Mouse (Mus musculus): ENCODE measurements around the gene Epsti1. TPM values are rescaled to one million over a fixed set of nuclear protein-coding genes. Genes with fewer than 3 reads are reported as not detected.

Epsti1 gene
- polyA plus RNA-seq, 1 experiment from 2014 or later, result 0.47 TPM

GRCm38 (mm10) chr14:78015540-78016321 is 111.7 kb downstream of the Epsti1 start:
- no peaks in the 10 kb centered on the region for H3K4me1 ChIP-seq (ENCODE audit: insufficient read depth)
- no peak overlapping the region for H3K9ac ChIP-seq
- no peak for TF ChIP-seq CTCF (IDR thresholded peaks at IDR 0.05; ENCODE audit: low read depth)
- H3K36me3 ChIP-seq (ENCODE audit: insufficient read depth), result no peaks in the 10 kb centered on the region
- DNase-seq (no peak), ATAC-seq (ENCODE audit: insufficient read depth) (no peak)
- H3K27me3 ChIP-seq (ENCODE audit: insufficient read depth, low read length), result no peaks in the 10 kb centered on the region
- no peaks in the 10 kb centered on the region for H3K9me3 ChIP-seq (ENCODE audit: low read depth, low read length)
- 81% methylated on average over 7 of the region's 7 CpGs for WGBS
- H3K4me2 ChIP-seq, result no peak overlapping the region
- H3K27ac ChIP-seq (ENCODE audit: low read depth), result no peak overlapping the region
- H3K4me3 ChIP-seq (ENCODE audit: low read depth, low read length), result no peak overlapping the region

DNA sequence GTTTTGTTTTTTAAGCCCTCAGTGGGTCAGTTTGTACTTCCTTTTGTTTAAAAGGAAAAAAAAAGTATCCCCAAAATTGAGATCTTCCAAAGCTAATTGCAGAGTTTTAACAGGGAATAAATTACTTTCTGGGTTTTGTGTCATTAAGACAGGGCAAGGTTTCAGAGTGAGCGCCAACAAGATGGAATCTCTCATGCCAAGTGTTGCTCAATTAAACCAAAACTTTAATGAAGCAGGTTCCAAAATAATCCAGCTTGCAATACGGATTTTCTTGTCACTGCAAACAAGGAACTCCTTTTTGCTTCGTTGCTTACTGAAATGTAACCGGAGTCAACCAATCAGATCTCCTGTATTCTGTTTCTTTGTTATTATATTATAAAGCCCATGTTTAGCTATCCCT is 112.4 kb downstream of the Epsti1 start:
- no peak overlapping the region for H3K4me2 ChIP-seq
- DNase-seq, result no peak
- H3K4me3 ChIP-seq (ENCODE audit: low read depth, low read length), result no peak overlapping the region
- H3K36me3 ChIP-seq (ENCODE audit: insufficient read depth), result no peaks in the 10 kb centered on the region
- no peaks in the 10 kb centered on the region for H3K27me3 ChIP-seq (ENCODE audit: insufficient read depth, low read length)
- no peak overlapping the region for H3K27ac ChIP-seq (ENCODE audit: low read depth)
- H3K9me3 ChIP-seq (ENCODE audit: low read depth, low read length), result no peaks in the 10 kb centered on the region
- no peak overlapping the region for H3K9ac ChIP-seq
- 73% methylated on average over 4 of the region's 4 CpGs for WGBS
- ATAC-seq (ENCODE audit: insufficient read depth), result no peak
- TF ChIP-seq CTCF (IDR thresholded peaks at IDR 0.05; ENCODE audit: low read depth), result no peak
- H3K4me1 ChIP-seq (ENCODE audit: insufficient read depth), result no peaks in the 10 kb centered on the region

- H3K27ac ChIP-seq (ENCODE audit: low read depth), result no peak overlapping the region
- no peak overlapping the region for H3K4me2 ChIP-seq
- no peaks in the 10 kb centered on the region for H3K36me3 ChIP-seq (ENCODE audit: insufficient read depth)
- ATAC-seq (ENCODE audit: insufficient read depth) (no peak), DNase-seq (no peak)
- WGBS, result 48% methylated on average over 8 of the region's 8 CpGs
- no peaks in the 10 kb centered on the region for H3K27me3 ChIP-seq (ENCODE audit: insufficient read depth, low read length)
- no peaks in the 10 kb centered on the region for H3K4me1 ChIP-seq (ENCODE audit: insufficient read depth)
- H3K9ac ChIP-seq, result no peak overlapping the region
- H3K4me3 ChIP-seq (ENCODE audit: low read depth, low read length), result no peak overlapping the region
- TF ChIP-seq CTCF (IDR thresholded peaks at IDR 0.05; ENCODE audit: low read depth), result no peak
- H3K9me3 ChIP-seq (ENCODE audit: low read depth, low read length), result no peaks in the 10 kb centered on the region
Observed at GRCm38 (mm10) chr14:78019935-78020334, 115.9 kb downstream of the Epsti1 start.

- TF ChIP-seq CTCF (IDR thresholded peaks at IDR 0.05; ENCODE audit: low read depth), result no peak
- H3K9ac ChIP-seq, result no peak overlapping the region
- no peak overlapping the region for H3K27ac ChIP-seq (ENCODE audit: low read depth)
- H3K4me1 ChIP-seq (ENCODE audit: insufficient read depth), result no peaks in the 10 kb centered on the region
- H3K4me2 ChIP-seq, result no peak overlapping the region
- WGBS, result 71% methylated on average over 8 of the region's 8 CpGs
- DNase-seq, result no peak
- H3K9me3 ChIP-seq (ENCODE audit: low read depth, low read length), result no peaks in the 10 kb centered on the region
- H3K4me3 ChIP-seq (ENCODE audit: low read depth, low read length), result no peak overlapping the region
- H3K27me3 ChIP-seq (ENCODE audit: insufficient read depth, low read length), result no peaks in the 10 kb centered on the region
- no peak for ATAC-seq (ENCODE audit: insufficient read depth)
- no peaks in the 10 kb centered on the region for H3K36me3 ChIP-seq (ENCODE audit: insufficient read depth)
Observed at GRCm38 (mm10) chr14:78038876-78039275, 134.8 kb downstream of the Epsti1 start.

DNA sequence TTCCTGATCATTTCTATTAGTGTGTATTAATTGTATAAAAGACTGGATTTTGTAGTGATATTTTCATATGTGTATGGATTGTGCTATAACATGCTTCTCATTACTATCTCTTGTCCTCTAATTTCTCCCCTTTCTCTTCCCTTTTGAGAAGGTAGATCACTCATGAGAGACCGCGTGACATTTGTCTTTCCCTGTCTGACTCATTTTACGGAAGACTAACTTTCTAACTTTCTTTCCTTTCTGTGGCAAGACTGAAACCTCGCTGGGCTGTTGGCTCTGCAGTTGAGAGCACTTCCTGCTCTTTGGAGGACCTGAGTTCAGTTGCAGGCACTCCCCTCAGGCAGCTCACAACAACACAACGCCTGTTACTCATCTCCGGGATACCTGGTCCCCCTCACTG is 136.6 kb downstream of the Epsti1 start:
- ATAC-seq (ENCODE audit: insufficient read depth), result no peak
- H3K4me2 ChIP-seq, result no peak overlapping the region
- no peaks in the 10 kb centered on the region for H3K9me3 ChIP-seq (ENCODE audit: low read depth, low read length)
- no peak overlapping the region for H3K9ac ChIP-seq
- TF ChIP-seq CTCF (IDR thresholded peaks at IDR 0.05; ENCODE audit: low read depth), result no peak
- 85% methylated on average over 6 of the region's 6 CpGs for WGBS
- H3K36me3 ChIP-seq (ENCODE audit: insufficient read depth), result no peaks in the 10 kb centered on the region
- DNase-seq, result no peak
- no peaks in the 10 kb centered on the region for H3K4me1 ChIP-seq (ENCODE audit: insufficient read depth)
- no peaks in the 10 kb centered on the region for H3K27me3 ChIP-seq (ENCODE audit: insufficient read depth, low read length)
- no peak overlapping the region for H3K4me3 ChIP-seq (ENCODE audit: low read depth, low read length)
- no peak overlapping the region for H3K27ac ChIP-seq (ENCODE audit: low read depth)

- Histone ChIP-seq H3K4me3 (ENCODE audit: low read depth, low read length) (no peak overlapping the region), H3K9ac (no peak overlapping the region), H3K36me3 (ENCODE audit: insufficient read depth) (no peaks in the 10 kb centered on the region), H3K27me3 (ENCODE audit: insufficient read depth, low read length) (no peaks in the 10 kb centered on the region), H3K9me3 (ENCODE audit: low read depth, low read length) (no peaks in the 10 kb centered on the region), H3K27ac (ENCODE audit: low read depth) (no peak overlapping the region), H3K4me2 (no peak overlapping the region), H3K4me1 (ENCODE audit: insufficient read depth) (no peaks in the 10 kb centered on the region)
- ATAC-seq (ENCODE audit: insufficient read depth), result no peak
- DNase-seq, result peak; percentile 35
- 65% methylated on average over 11 of the region's 11 CpGs for WGBS
- no peak for TF ChIP-seq CTCF (IDR thresholded peaks at IDR 0.05; ENCODE audit: low read depth)
Observed at GRCm38 (mm10) chr14:78041886-78042526, 138.0 kb downstream of the Epsti1 start.

DNA sequence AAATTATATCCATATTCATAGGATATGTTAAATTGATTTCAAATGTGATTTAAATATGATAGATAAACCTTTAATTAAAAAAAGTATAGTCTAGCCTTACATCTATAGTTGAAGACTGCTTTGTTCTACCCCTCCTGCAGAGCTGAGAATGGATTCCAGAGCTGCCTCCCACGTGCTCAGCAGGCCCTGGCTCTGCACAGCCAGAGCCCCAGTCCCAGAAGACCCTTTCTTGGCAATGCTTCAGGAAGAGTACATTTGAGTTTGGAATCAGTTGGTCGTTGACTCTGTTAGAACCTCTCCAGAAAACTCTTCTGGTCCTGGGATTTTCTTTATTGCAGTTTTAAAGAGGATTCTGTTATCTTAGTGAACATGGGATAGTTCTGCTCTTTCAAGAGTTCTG is 139.0 kb downstream of the Epsti1 start:
- DNase-seq (peak; percentile 16), ATAC-seq (ENCODE audit: insufficient read depth) (no peak)
- TF ChIP-seq CTCF (IDR thresholded peaks at IDR 0.05; ENCODE audit: low read depth), result no peak
- WGBS, result 29% methylated on average over 2 of the region's 2 CpGs
- H3K36me3 ChIP-seq (ENCODE audit: insufficient read depth), result no peaks in the 10 kb centered on the region
- H3K9me3 ChIP-seq (ENCODE audit: low read depth, low read length), result no peaks in the 10 kb centered on the region
- H3K27me3 ChIP-seq (ENCODE audit: insufficient read depth, low read length), result no peaks in the 10 kb centered on the region
- no peaks in the 10 kb centered on the region for H3K4me1 ChIP-seq (ENCODE audit: insufficient read depth)
- H3K27ac ChIP-seq (ENCODE audit: low read depth), result no peak overlapping the region
- no peak overlapping the region for H3K9ac ChIP-seq
- H3K4me3 ChIP-seq (ENCODE audit: low read depth, low read length), result no peak overlapping the region
- no peak overlapping the region for H3K4me2 ChIP-seq

Measured in lung, embryonic 14.5 days (tissue).